Mouse (Mus musculus) left cerebral cortex, adult 9 months (tissue): Measurements from ENCODE around the gene Fcnb.

Source experiments
- DNase-seq, 2 experiments: peaks; one replicate each; pipeline ENCODE4 v3.0.0; 2022; ENCODE audit warnings: low spot score in 2 of 2

Gene Fcnb

GRCm38 (mm10) chr2:28032469-28032868, 52.2 kb downstream of the Fcnb start:
- no peak for DNase-seq

GRCm38 (mm10) chr2:28031860-28032259, 52.8 kb downstream of the Fcnb start:
- no peak for DNase-seq
